10 mouse cellular contexts compared by ENCODE assay signal in the genomic region with DNA sequence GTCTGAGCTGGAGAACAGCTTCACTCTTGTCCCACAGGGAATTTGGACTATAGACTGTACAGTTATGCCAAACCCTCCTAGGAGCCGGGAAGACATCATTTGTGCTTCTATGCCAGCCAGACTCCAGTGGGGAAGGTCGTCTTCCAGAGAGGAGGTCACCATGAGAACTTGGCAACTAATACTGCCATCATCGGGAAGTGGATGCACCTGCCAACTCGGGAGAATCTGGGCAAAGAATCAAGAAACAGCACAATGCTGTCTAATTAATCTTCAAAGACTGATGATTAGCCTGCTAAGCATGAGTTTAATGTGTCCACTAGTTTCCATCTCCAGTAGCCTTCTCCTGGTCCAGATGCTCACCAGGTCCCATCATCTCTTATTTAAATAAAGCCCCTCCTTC.
A peak's percentile ranks its signal among the peaks of the same experiment; 100 is the strongest.
DNase-seq lines count a peak whose midpoint lies in the region; ATAC-seq lines count a peak whose summit lies in the region.
"Had no signal": no experiment of that assay in that cellular context is flagged by ENCODE, and none has a peak within 500 bp of the region (broad histone marks: within the 10 kb centered on the region; RNA-seq: fewer than 3 reads in every experiment).

No protein-coding gene starts in this region.

- no peak for ATAC-seq in kidney, embryonic 16.5 days (ENCODE audit: low FRiP score, low TSS enrichment)
- no peak for ATAC-seq in monocyte, adult 5-6 weeks (replicated peaks; ENCODE audit: insufficient number of reproducible peaks, low FRiP score, low TSS enrichment, poor library complexity, severe bottlenecking)
- no peak for ATAC-seq in granulocyte monocyte progenitor cell, adult 5-6 weeks (replicated peaks; ENCODE audit: poor library complexity, severe bottlenecking)

- no peak overlapping the region for H3K27ac ChIP-seq in kidney, embryonic 16.5 days (ENCODE audit: low read length)

- H3K4me1 ChIP-seq in kidney, embryonic 16.5 days (ENCODE audit: insufficient read depth, low read length), result no peaks in the 10 kb centered on the region

- no peaks in the 10 kb centered on the region for H3K9me3 ChIP-seq in kidney, embryonic 16.5 days (ENCODE audit: low read length)
- H3K9me3 ChIP-seq: megakaryocyte, embryonic 14.5 days had no signal

- H3K27me3 ChIP-seq in kidney, embryonic 16.5 days (ENCODE audit: insufficient read depth, low read length), result no peaks in the 10 kb centered on the region

- no peak overlapping the region for H3K9ac ChIP-seq in kidney, embryonic 16.5 days (replicated peaks; ENCODE audit: low read length)

- 66% methylated on average over 4 of the region's 4 CpGs for WGBS in kidney, embryonic 16.5 days

- DNase-seq in adrenal gland, postnatal 10 days, result peak; percentile 1
- no peak for DNase-seq in adrenal gland, adult 18-20 months (ENCODE audit: low spot score in 2 of 2)
- peak; percentile 2 for DNase-seq in kidney, postnatal 14 days
- peak; percentile 61 for DNase-seq in cerebellum, adult 9-11 months
- peak; percentile 12 to 29 for DNase-seq in layer of hippocampus, adult 8-10 months (ENCODE audit: low spot score in 2 of 2)

- no peak overlapping the region for H3K4me2 ChIP-seq in kidney, embryonic 16.5 days (replicated peaks; ENCODE audit: low read depth, low read length)
- H3K4me2 ChIP-seq: liver, embryonic 11.5 days had no signal

- H3K4me3 ChIP-seq in kidney, embryonic 16.5 days (ENCODE audit: low read length), result no peak overlapping the region
- H3K4me3 ChIP-seq: megakaryocyte, embryonic 14.5 days had no signal

- no peaks in the 10 kb centered on the region for H3K36me3 ChIP-seq in kidney, embryonic 16.5 days (ENCODE audit: insufficient read depth, low read length)

Comparison
In these comparisons a context has a peak if more than half of its experiments do, and no peak if none do; other contexts are left out.
1. DNase-seq: peak in adrenal gland, postnatal 10 days (single experiment), kidney, postnatal 14 days (single experiment), cerebellum, adult 9-11 months (single experiment) and layer of hippocampus, adult 8-10 months (2 of 2); none in adrenal gland, adult 18-20 months (0 of 2).